Mouse (Mus musculus) layer of hippocampus, adult 8-10 months (tissue): Measurements from ENCODE around the gene Gm44596. TPM values are rescaled to one million over a fixed set of nuclear protein-coding genes. Genes with fewer than 3 reads are reported as not detected.
"Not testable (repeated sequence)": the region's sequence is repeated elsewhere in the genome, so short reads cannot be mapped to it uniquely, and the experiment has no call there.

Source experiments
- DNase-seq, 2 experiments: peaks; one replicate each; pipeline ENCODE4 v3.0.0; 2022; ENCODE audit warnings: low spot score in 2 of 2
- total RNA-seq, 4 experiments: library from RNA; stranded (reverse); gene quantifications; 2 replicates each; pipeline ENCODE4 v1.2.4; 2022

Gm44596 gene
- total RNA-seq, 4 experiments from 2014 or later = not detected

GRCm38 (mm10) chr6:128380594-128381167, 5.4 kb downstream of the Gm44596 start:
- not testable (repeated sequence) for DNase-seq

- DNase-seq = no peak
Measured at GRCm38 (mm10) chr6:128381254-128381653, 6.0 kb downstream of the Gm44596 start.

- no peak for DNase-seq
Measured at GRCm38 (mm10) chr6:128383752-128384151, 8.4 kb downstream of the Gm44596 start.

- DNase-seq = no peak
Measured at GRCm38 (mm10) chr6:128385026-128385425, 9.7 kb downstream of the Gm44596 start.

GRCm38 (mm10) chr6:128389185-128389584, 13.9 kb downstream of the Gm44596 start:
- no peak for DNase-seq

GRCm38 (mm10) chr6:128390683-128391082, 15.4 kb downstream of the Gm44596 start:
- DNase-seq = no peak

GRCm38 (mm10) chr6:128397574-128398261, 22.4 kb downstream of the Gm44596 start:
- no peak for DNase-seq

GRCm38 (mm10) chr6:128398996-128399395, 23.7 kb downstream of the Gm44596 start, which contains the start of gene Nrip2:
TSS of gene Nrip2 (plus strand) at chr6:128399296.
- DNase-seq = no peak

- peak; percentile 44 to 55 for DNase-seq
Measured at GRCm38 (mm10) chr6:128399421-128400185, 24.3 kb downstream of the Gm44596 start.

- DNase-seq = no peak
Measured at GRCm38 (mm10) chr6:128404708-128405107, 29.4 kb downstream of the Gm44596 start.

- DNase-seq = no peak
Measured at GRCm38 (mm10) chr6:128408544-128409125, 33.3 kb downstream of the Gm44596 start.

- DNase-seq = no peak
Measured at GRCm38 (mm10) chr6:128410305-128410704, 35.0 kb downstream of the Gm44596 start.

GRCm38 (mm10) chr6:128411115-128411514, 35.8 kb downstream of the Gm44596 start:
- peak; percentile 64 to 91 for DNase-seq

- DNase-seq = no peak
Measured at GRCm38 (mm10) chr6:128416169-128416568, 40.9 kb downstream of the Gm44596 start.

GRCm38 (mm10) chr6:128418076-128418475, 42.8 kb downstream of the Gm44596 start:
- no peak for DNase-seq

- no peak for DNase-seq
Measured at GRCm38 (mm10) chr6:128421036-128421435, 45.7 kb downstream of the Gm44596 start.

- DNase-seq = no peak
Measured at GRCm38 (mm10) chr6:128421480-128421879, 46.2 kb downstream of the Gm44596 start.

GRCm38 (mm10) chr6:128423496-128424268, 48.4 kb downstream of the Gm44596 start:
- no peak for DNase-seq

- peak; percentile 96 to 97 for DNase-seq
Measured at GRCm38 (mm10) chr6:128424269-128425019, 49.1 kb downstream of the Gm44596 start, which contains the start of gene Itfg2. TSS of gene Itfg2 (minus strand) at chr6:128424931.

- no peak for DNase-seq
Measured at GRCm38 (mm10) chr6:128425046-128425445, 49.7 kb downstream of the Gm44596 start.
